In genomic region chr1:91313251-91313650, GRCm38 (mm10) we compare ENCODE assay signal across 10 mouse cellular contexts. TPM values are rescaled to one million over a fixed set of nuclear protein-coding genes. Genes with fewer than 3 reads are reported as not detected.
DNase-seq lines count a peak whose midpoint lies in the region; ATAC-seq and TF ChIP-seq lines count a peak whose summit lies in the region.
"Had no signal": no experiment of that assay in that cellular context is flagged by ENCODE, and none has a peak within 500 bp of the region (broad histone marks: within the 10 kb centered on the region; RNA-seq: fewer than 3 reads in every experiment).

No protein-coding gene starts in this region.

- no peaks in the 10 kb centered on the region for H3K27me3 ChIP-seq in midbrain, embryonic 10.5 days (ENCODE audit: low read depth, poor library complexity, severe bottlenecking)
- no peaks in the 10 kb centered on the region for H3K27me3 ChIP-seq in midbrain, postnatal 0 days (ENCODE audit: insufficient read depth, low read length)
- no peaks in the 10 kb centered on the region for H3K27me3 ChIP-seq in embryonic facial prominence, embryonic 11.5 days (ENCODE audit: control insufficient read depth, insufficient read depth, low read length)
- H3K27me3 ChIP-seq in heart, postnatal 0 days (ENCODE audit: control insufficient read depth, insufficient read depth, low read length), result no peaks in the 10 kb centered on the region

- H3K27ac ChIP-seq in midbrain, embryonic 10.5 days (replicated peaks), result peak overlapping the region; percentile 73
- no peak overlapping the region for H3K27ac ChIP-seq in midbrain, postnatal 0 days (ENCODE audit: low read depth, low read length)
- H3K27ac ChIP-seq in embryonic facial prominence, embryonic 11.5 days (replicated peaks; ENCODE audit: low read depth, low read length), result 0 out of 2 replicates have a peak overlapping the region, but pooled peaks have one; percentile 13
- peak overlapping the region; percentile 39 for H3K27ac ChIP-seq in heart, postnatal 0 days (ENCODE audit: low read depth)
- 0 out of 2 replicates have a peak overlapping the region, but pooled peaks have one; percentile 29 for H3K27ac ChIP-seq in olfactory bulb, adult 2 months (ENCODE audit: insufficient read depth, low read depth, low read length)
- H3K27ac ChIP-seq: layer of hippocampus, adult 2 months had no signal

- H3K9me3 ChIP-seq in midbrain, embryonic 10.5 days (replicated peaks), result no peaks in the 10 kb centered on the region
- H3K9me3 ChIP-seq in midbrain, postnatal 0 days (ENCODE audit: low read length), result no peaks in the 10 kb centered on the region
- H3K9me3 ChIP-seq in embryonic facial prominence, embryonic 11.5 days (replicated peaks; ENCODE audit: control insufficient read depth, low read length), result no peaks in the 10 kb centered on the region
- no peaks in the 10 kb centered on the region for H3K9me3 ChIP-seq in heart, postnatal 0 days (replicated peaks; ENCODE audit: control insufficient read depth, low read length)
- H3K9me3 ChIP-seq: G1E had no signal

- intact Hi-C loops in left cerebral cortex, postnatal 4 days (cut with DNase I), result no loop called here

- no peak; the same call in 1 of the 2 replicates for TF ChIP-seq EP300 in heart, postnatal 0 days (IDR thresholded peaks at IDR 0.05; ENCODE audit: low read depth)

- H3K4me2 ChIP-seq in midbrain, postnatal 0 days (ENCODE audit: low read depth, low read length, poor library complexity, severe bottlenecking), result no peak overlapping the region
- H3K4me2 ChIP-seq in embryonic facial prominence, embryonic 11.5 days (ENCODE audit: low read depth, low read length), result no peak overlapping the region
- H3K4me2 ChIP-seq in heart, postnatal 0 days (ENCODE audit: low read depth, low read length), result no peak overlapping the region

- peaks cover 12% of the 10 kb centered on the region for H3K4me1 ChIP-seq in midbrain, embryonic 10.5 days
- H3K4me1 ChIP-seq in midbrain, postnatal 0 days (ENCODE audit: insufficient read depth, low read length), result no peaks in the 10 kb centered on the region
- H3K4me1 ChIP-seq in embryonic facial prominence, embryonic 11.5 days (ENCODE audit: control insufficient read depth, insufficient read depth, low read length), result no peaks in the 10 kb centered on the region
- H3K4me1 ChIP-seq in heart, postnatal 0 days (ENCODE audit: control insufficient read depth, insufficient read depth), result peaks cover 8% of the 10 kb centered on the region
- peaks cover 9% of the 10 kb centered on the region for H3K4me1 ChIP-seq in olfactory bulb, adult 2 months (ENCODE audit: control insufficient read depth, insufficient read depth, low read length)

- peaks cover 48% of the 10 kb centered on the region for H3K36me3 ChIP-seq in midbrain, embryonic 10.5 days
- peaks cover 27% of the 10 kb centered on the region for H3K36me3 ChIP-seq in midbrain, postnatal 0 days (ENCODE audit: insufficient read depth, low read length)
- no peaks in the 10 kb centered on the region for H3K36me3 ChIP-seq in embryonic facial prominence, embryonic 11.5 days (replicated peaks; ENCODE audit: control insufficient read depth, insufficient read depth, low read depth, low read length)
- peaks cover 25% of the 10 kb centered on the region for H3K36me3 ChIP-seq in heart, postnatal 0 days (replicated peaks; ENCODE audit: control insufficient read depth, insufficient read depth, low read length)

- WGBS in midbrain, embryonic 10.5 days, result 59% methylated on average over 5 of the region's 5 CpGs
- WGBS in midbrain, postnatal 0 days, result 43% methylated on average over 5 of the region's 5 CpGs
- WGBS in embryonic facial prominence, embryonic 11.5 days, result 29% methylated on average over 5 of the region's 5 CpGs
- 27% methylated on average over 5 of the region's 5 CpGs for WGBS in heart, postnatal 0 days
- 28% methylated on average over 5 of the region's 5 CpGs for WGBS in olfactory bulb, adult 2 months

- ATAC-seq in midbrain, postnatal 0 days (ENCODE audit: low FRiP score), result no peak
- 0 out of 2 replicates have a peak, but pooled peaks have one; percentile 23 for ATAC-seq in embryonic facial prominence, embryonic 11.5 days (replicated peaks; ENCODE audit: insufficient number of reproducible peaks, low FRiP score, low TSS enrichment, low read depth)
- ATAC-seq in heart, postnatal 0 days (ENCODE audit: insufficient read depth, low read depth), result peak; percentile 78

- no peak for TF ChIP-seq POLR2A in olfactory bulb, adult 2 months (IDR thresholded peaks at IDR 0.05; ENCODE audit: insufficient read depth, low read depth, low read length)

- no peak for TF ChIP-seq CTCF in midbrain, postnatal 0 days (IDR thresholded peaks at IDR 0.05)
- TF ChIP-seq CTCF in heart, postnatal 0 days (IDR thresholded peaks at IDR 0.05; ENCODE audit: low read depth), result no peak
- TF ChIP-seq CTCF in olfactory bulb, adult 2 months (IDR thresholded peaks at IDR 0.05; ENCODE audit: insufficient read depth, low read depth, low read length), result no peak

- no peak overlapping the region for H3K4me3 ChIP-seq in midbrain, embryonic 10.5 days
- H3K4me3 ChIP-seq in midbrain, postnatal 0 days (ENCODE audit: low read depth, low read length), result no peak overlapping the region
- H3K4me3 ChIP-seq in embryonic facial prominence, embryonic 11.5 days (ENCODE audit: low read depth, low read length), result no peak overlapping the region
- no peak overlapping the region for H3K4me3 ChIP-seq in heart, postnatal 0 days (ENCODE audit: low read depth, low read length)
- no peak overlapping the region for H3K4me3 ChIP-seq in olfactory bulb, adult 2 months (ENCODE audit: insufficient read depth, low read depth, low read length)
- H3K4me3 ChIP-seq: layer of hippocampus, adult 2 months had no signal

- H3K9ac ChIP-seq in midbrain, postnatal 0 days (replicated peaks; ENCODE audit: low read length, poor library complexity, severe bottlenecking), result no peak overlapping the region
- no peak overlapping the region; the same call in 1 of the 2 replicates for H3K9ac ChIP-seq in embryonic facial prominence, embryonic 11.5 days (replicated peaks; ENCODE audit: low read length)
- no peak overlapping the region for H3K9ac ChIP-seq in heart, postnatal 0 days (replicated peaks; ENCODE audit: low read depth, low read length)

- DNase-seq in midbrain, embryonic 10.5 days (ENCODE audit: low spot score), result peak; percentile 41
- DNase-seq in midbrain, postnatal 0 days (ENCODE audit: low spot score), result no peak
- peak; percentile 65 for DNase-seq in embryonic facial prominence, embryonic 11.5 days (ENCODE audit: low spot score)
- DNase-seq in heart, postnatal 0 days (ENCODE audit: low spot score), result peak; percentile 43
- no peak for DNase-seq in left cerebral cortex, postnatal 4 days
- no peak for DNase-seq in kidney, adult 9 months
- no peak for DNase-seq in kidney, postnatal 10 days

RNA-seq across cellular contexts. Expression of gene Espnl, which starts 8.6 kb away (rescaled TPM):
- polyA plus RNA-seq in midbrain, embryonic 10.5 days (2016; fragmentation: Nextera tagmentation; extraction: Ambion mirVana), result not detected in 2 replicates
- 0.19 and 0.27 TPM in 2 replicates for total RNA-seq in midbrain, postnatal 0 days (2014; rRNA removed)
- polyA plus RNA-seq in midbrain, postnatal 0 days (2015; fragmentation: Nextera tagmentation; extraction: Ambion mirVana), result 0.23 TPM in 2 replicates
- 0.06 and 0.14 TPM in 2 replicates for polyA plus RNA-seq in embryonic facial prominence, embryonic 11.5 days (2014; fragmentation: Nextera tagmentation; extraction: Ambion mirVana)
- total RNA-seq in heart, postnatal 0 days (2014; rRNA removed; ENCODE audit: low replicate concordance), result 0.89 TPM in 1 of 2 replicates, not detected in the other
- polyA plus RNA-seq in heart, postnatal 0 days (2015; fragmentation: Nextera tagmentation; extraction: Ambion mirVana), result 0.04 TPM in 1 of 2 replicates, not detected in the other
- polyA plus RNA-seq in olfactory bulb, adult 2 months (2012; ENCODE audit: insufficient read depth, insufficient read length, low replicate concordance, missing spikeins), result not detected in 2 replicates
- total RNA-seq in left cerebral cortex, postnatal 4 days (2021), result under 1 TPM in 1 of 2 experiments, not detected in 1; 0.14 TPM

RNA-seq across cellular contexts. Expression of gene Scly, which starts 15.1 kb away (rescaled TPM):
- polyA plus RNA-seq in midbrain, embryonic 10.5 days (2016; fragmentation: Nextera tagmentation; extraction: Ambion mirVana), result 17.3 and 18.6 TPM in 2 replicates
- 10.6 and 11.3 TPM in 2 replicates for total RNA-seq in midbrain, postnatal 0 days (2014; rRNA removed)
- polyA plus RNA-seq in midbrain, postnatal 0 days (2015; fragmentation: Nextera tagmentation; extraction: Ambion mirVana), result 10.3 and 10.7 TPM in 2 replicates
- polyA plus RNA-seq in embryonic facial prominence, embryonic 11.5 days (2014; fragmentation: Nextera tagmentation; extraction: Ambion mirVana), result 10.9 and 11.7 TPM in 2 replicates
- 14.0 and 18.5 TPM in 2 replicates for total RNA-seq in heart, postnatal 0 days (2014; rRNA removed; ENCODE audit: low replicate concordance)
- polyA plus RNA-seq in heart, postnatal 0 days (2015; fragmentation: Nextera tagmentation; extraction: Ambion mirVana), result 9.6 and 10.0 TPM in 2 replicates
- polyA plus RNA-seq in olfactory bulb, adult 2 months (2012; ENCODE audit: insufficient read depth, insufficient read length, low replicate concordance, missing spikeins), result not detected in 2 replicates
- 10 to 100 TPM in 1 of 2 experiments, 1 to 10 TPM in 1; 9.2 to 11.3 TPM for total RNA-seq in left cerebral cortex, postnatal 4 days (2021)

RNA-seq across cellular contexts. Expression of gene Klhl30, which starts 37.6 kb away (rescaled TPM):
- 0.04 and 0.17 TPM in 2 replicates for polyA plus RNA-seq in midbrain, embryonic 10.5 days (2016; fragmentation: Nextera tagmentation; extraction: Ambion mirVana)
- 0.09 and 0.16 TPM in 2 replicates for total RNA-seq in midbrain, postnatal 0 days (2014; rRNA removed)
- polyA plus RNA-seq in midbrain, postnatal 0 days (2015; fragmentation: Nextera tagmentation; extraction: Ambion mirVana), result 0.10 TPM in 1 of 2 replicates, not detected in the other
- polyA plus RNA-seq in embryonic facial prominence, embryonic 11.5 days (2014; fragmentation: Nextera tagmentation; extraction: Ambion mirVana), result 0.40 and 0.55 TPM in 2 replicates
- 78.6 and 83.2 TPM in 2 replicates for total RNA-seq in heart, postnatal 0 days (2014; rRNA removed; ENCODE audit: low replicate concordance)
- 64.0 and 68.6 TPM in 2 replicates for polyA plus RNA-seq in heart, postnatal 0 days (2015; fragmentation: Nextera tagmentation; extraction: Ambion mirVana)
- not detected in 2 replicates for polyA plus RNA-seq in olfactory bulb, adult 2 months (2012; ENCODE audit: insufficient read depth, insufficient read length, low replicate concordance, missing spikeins)
- total RNA-seq in left cerebral cortex, postnatal 4 days (2021), result not detected
- polyA plus RNA-seq: G1E had no signal

RNA-seq across cellular contexts. Expression of gene Erfe, which starts 53.0 kb away (rescaled TPM):
- 0.42 and 1.2 TPM in 2 replicates for polyA plus RNA-seq in midbrain, embryonic 10.5 days (2016; fragmentation: Nextera tagmentation; extraction: Ambion mirVana)
- total RNA-seq in midbrain, postnatal 0 days (2014; rRNA removed), result 0.11 TPM in 1 of 2 replicates, not detected in the other
- 0.31 and 0.45 TPM in 2 replicates for polyA plus RNA-seq in midbrain, postnatal 0 days (2015; fragmentation: Nextera tagmentation; extraction: Ambion mirVana)
- 1.3 and 2.0 TPM in 2 replicates for polyA plus RNA-seq in embryonic facial prominence, embryonic 11.5 days (2014; fragmentation: Nextera tagmentation; extraction: Ambion mirVana)
- total RNA-seq in heart, postnatal 0 days (2014; rRNA removed; ENCODE audit: low replicate concordance), result 0.19 and 0.46 TPM in 2 replicates
- polyA plus RNA-seq in heart, postnatal 0 days (2015; fragmentation: Nextera tagmentation; extraction: Ambion mirVana), result 0.40 and 0.71 TPM in 2 replicates
- polyA plus RNA-seq in olfactory bulb, adult 2 months (2012; ENCODE audit: insufficient read depth, insufficient read length, low replicate concordance, missing spikeins), result not detected in 2 replicates
- total RNA-seq in left cerebral cortex, postnatal 4 days (2021), result under 1 TPM; 0.22 to 0.32 TPM
- total RNA-seq: layer of hippocampus, adult 2 months had no signal

Comparison
In these comparisons a context has a peak if more than half of its experiments do, and no peak if none do; other contexts are left out.
1. DNase-seq: peak in midbrain, embryonic 10.5 days (single experiment), embryonic facial prominence, embryonic 11.5 days (single experiment) and heart, postnatal 0 days (single experiment); none in midbrain, postnatal 0 days (single experiment), left cerebral cortex, postnatal 4 days (single experiment), kidney, adult 9 months (single experiment) and kidney, postnatal 10 days (single experiment).
2. RNA of gene Klhl30, which starts 37.6 kb away (polyA plus RNA-seq): 64.0 to 68.6 TPM in heart, postnatal 0 days; 0.40 to 0.55 TPM in embryonic facial prominence, embryonic 11.5 days, 0.04 to 0.17 TPM in midbrain, embryonic 10.5 days, 0.10 TPM in midbrain, postnatal 0 days and not detected in olfactory bulb, adult 2 months; every median in the first group is over 10 times any median in the second.